Mouse (Mus musculus) G1E (cell line): ENCODE data around the gene Cnnm3.

ENCODE experiments used
- CTCF ChIP-seq: IDR thresholded peaks from 2 replicates; pipeline ENCODE4 v1.5.1; 2012; ENCODE audit warnings: low read depth, low read length, inconsistent platforms, mixed read lengths
- GATA2 ChIP-seq: IDR thresholded peaks from 2 replicates; pipeline ENCODE4 v1.6.1; 2012; ENCODE audit warnings: low read depth, low read length, inconsistent platforms, borderline replicate concordance
- POLR2AphosphoS5 ChIP-seq: IDR thresholded peaks from 2 replicates; pipeline ENCODE4 v1.6.1; 2012; ENCODE audit warnings: low read depth, low read length, inconsistent platforms; ENCODE audit not compliant: insufficient replicate concordance

DNA sequence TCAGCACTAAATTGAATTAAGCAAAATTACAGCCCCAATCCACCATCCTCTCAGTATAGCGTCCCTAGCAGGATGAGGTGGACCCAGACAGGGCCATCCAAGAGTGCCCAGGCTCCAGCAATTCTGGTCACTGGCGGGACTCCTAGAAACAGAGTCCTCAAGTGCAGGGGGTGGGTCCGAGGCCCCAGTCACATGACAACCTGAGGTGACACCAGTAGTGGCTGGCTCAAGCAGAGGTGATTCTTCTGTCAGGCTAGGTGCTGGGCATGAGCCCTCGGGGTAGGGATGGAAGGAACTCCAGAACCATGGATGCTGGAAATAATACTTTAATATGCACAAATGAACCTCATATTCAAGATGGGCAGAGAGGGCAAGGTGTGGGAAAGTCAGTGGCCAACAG lies 50.7 kb downstream of the Cnnm3 start:
- TF ChIP-seq CTCF (no peak), POLR2AphosphoS5 (no peak), GATA2 (no peak)
